Mouse (Mus musculus): ENCODE measurements around the gene Col28a1.

DNA sequence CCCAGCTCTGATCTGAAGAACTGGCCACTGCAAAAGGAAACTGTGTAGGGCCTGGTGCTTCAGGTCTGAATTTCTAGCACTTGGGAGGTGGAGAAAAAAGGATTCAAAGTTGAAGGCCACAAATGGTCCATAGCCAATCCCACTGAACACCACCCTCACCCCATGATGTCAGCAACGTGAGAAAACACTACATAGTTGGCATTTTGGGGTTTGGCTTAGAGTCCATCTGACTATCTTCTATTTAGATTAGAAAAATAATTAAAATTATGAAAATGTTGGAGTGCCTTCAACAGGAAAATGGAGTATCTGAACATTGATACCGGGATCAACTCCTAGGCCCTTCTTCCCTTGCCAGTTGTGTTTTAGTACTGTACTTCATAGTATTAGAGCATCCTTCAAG is 144.2 kb downstream of the Col28a1 start:
- TF ChIP-seq POLR2A (IDR thresholded peaks at IDR 0.05; ENCODE audit: low read depth, low read length) = no peak
- no peak for TF ChIP-seq CTCF (IDR thresholded peaks at IDR 0.05; ENCODE audit: borderline replicate concordance, insufficient read depth, low read length)

All from embryonic fibroblast, embryonic 13.5 days (primary cell).